Mouse (Mus musculus): ENCODE data around the gene Slc34a2.

Slc34a2 gene

DNA sequence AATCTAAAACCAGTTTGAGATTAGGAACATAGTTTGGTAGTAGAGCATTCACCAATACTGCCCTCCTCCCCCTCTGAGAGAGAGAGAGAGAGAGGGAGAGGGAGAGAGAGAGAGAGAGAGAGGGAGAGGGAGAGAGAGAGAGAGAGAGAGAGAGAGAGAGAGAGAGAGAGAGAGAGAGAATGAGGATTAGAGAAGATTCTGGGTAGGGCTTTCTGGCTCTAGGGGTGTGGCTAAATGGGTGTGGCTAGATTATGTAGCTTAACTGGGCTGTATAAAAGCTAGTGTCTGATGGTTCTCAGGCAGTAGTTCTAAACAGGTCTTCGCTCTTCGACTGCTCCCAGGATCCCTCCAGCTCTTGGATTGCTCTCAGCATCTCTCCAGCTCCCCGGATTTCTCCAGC is at the start of gene Slc34a2:
TSS of gene Slc34a2 (plus strand) at position 301 of the 400 bp plus-strand sequence.
- DNase-seq (ENCODE audit: low read depth, low spot score) = no peak

DNA sequence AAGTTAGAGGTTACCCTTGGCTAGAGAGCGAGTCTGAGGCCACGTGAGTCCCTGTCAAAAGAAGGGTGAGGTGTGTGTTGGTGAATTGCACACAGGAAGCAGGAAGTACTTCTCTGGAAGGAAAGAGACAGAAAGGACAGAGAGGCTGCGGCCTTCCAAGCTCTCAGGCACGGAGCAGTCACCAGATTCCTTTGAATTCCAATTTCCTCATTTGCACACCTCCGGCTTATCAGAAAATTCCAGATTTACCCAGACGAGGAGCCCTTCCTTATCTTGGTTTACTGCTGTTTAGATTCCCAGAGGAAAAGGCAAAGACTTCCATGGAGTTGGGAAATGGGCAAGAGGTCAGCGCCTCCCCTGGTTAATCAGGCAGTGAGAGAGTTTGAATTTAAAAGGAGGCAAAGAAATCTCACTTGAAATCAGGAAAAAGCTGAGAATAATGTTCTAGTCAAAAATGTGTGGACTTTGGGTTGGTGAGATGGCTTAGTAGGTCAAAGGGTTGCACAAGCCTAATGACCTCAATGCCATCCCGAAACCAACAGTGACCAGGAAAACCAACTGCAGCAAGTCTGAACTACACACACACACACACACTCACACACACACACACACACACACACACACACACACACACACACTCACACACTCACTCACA is 47.1 kb upstream of the Slc34a2 start:
- DNase-seq (ENCODE audit: low read depth, low spot score) = no peak

DNA sequence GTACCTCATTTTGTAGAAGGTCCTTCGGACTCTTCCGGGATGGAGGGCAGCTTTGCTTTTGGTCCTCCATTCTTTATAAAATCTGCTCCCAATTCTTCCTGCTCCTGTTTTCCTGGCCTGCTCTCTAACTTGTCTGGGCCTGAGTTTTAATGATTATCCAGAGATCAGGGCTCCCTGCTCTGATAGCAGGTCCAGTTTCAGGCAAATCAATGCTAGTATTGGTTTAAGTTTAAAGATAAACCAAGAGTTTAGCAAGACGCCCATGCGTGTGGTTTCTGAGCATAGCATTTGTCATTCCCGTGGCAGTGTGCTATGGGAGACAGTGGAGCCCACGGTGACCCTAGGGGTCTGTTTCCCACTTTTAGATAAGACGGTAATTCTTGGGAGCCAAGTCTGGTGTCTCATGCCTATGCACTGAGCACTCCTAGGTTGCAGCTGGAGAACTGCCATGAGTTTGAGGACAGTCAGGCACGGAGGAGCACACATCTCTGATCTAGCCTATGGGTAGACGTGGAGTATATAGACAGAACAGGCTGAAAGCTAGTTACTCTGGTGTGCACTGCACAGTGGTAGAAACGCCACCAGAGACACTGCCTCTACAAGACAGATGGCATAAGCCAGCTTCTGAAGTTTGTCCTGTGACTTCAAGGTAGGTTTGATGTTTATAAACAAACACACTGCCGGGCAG is 45.5 kb upstream of the Slc34a2 start:
- no peak for DNase-seq (ENCODE audit: low read depth, low spot score)

DNA sequence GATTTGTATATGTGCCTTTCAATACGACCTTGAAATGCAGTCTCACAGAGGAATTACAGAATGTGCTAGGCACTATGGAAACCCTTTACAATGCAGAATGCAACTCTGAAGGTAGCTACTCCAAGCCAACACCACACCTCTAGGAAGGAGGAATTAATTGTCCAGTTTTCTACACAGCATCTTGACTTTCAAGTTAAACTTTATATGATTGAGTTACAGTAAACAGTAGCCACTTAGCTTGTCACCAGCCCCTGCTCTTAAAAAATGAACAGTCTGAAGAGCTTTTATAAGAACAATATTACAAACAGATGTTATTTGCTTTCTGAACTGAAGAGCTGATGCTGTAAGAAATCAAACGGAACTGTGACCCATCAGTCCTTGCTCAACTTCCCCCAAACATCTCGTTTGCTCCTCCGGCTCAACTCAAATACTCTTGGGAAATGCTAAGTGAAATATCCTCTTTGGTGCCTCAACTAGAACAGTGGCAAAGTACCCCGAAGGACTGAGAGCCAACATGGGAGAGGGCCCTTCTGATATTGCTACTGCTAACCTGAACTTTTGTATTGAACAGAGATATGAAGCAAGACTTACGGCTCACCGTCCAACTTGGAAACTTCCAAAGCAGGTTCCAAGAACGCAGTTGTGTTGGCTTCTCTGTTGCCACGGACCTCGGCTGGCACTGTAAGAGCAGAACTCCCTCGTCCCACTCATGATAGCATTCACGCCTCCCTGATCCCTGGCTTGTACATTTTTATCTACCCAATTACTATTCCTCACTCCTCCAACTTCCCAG is 44.2 kb upstream of the Slc34a2 start:
- no peak for DNase-seq (ENCODE audit: low read depth, low spot score)

- no peak for DNase-seq (ENCODE audit: low read depth, low spot score)
These were observed 42.4 kb upstream of the Slc34a2 start for GRCm38 (mm10) chr5:52995461-52995860.

DNA sequence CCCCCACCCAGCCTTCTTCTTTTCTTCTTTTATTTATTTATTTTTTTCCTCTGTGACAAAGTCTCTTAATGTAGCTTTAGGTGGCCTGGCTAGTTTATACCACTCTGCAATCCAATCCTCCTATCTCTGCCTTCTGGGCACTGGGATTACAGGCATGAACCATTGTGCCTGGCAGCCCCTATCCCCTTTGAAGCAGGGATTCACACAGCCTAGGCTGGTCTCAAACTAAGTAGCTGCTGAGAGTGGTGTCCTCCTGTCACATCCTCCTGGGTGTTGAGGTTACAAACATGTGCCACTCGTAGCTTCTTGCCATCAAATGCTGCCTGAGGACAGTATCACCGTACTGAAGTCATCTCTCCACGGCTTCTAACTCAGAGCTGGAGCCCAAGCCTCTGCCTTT is 41.7 kb upstream of the Slc34a2 start:
- DNase-seq (ENCODE audit: low read depth, low spot score) = no peak

GRCm38 (mm10) chr5:52996601-52997000 is 41.3 kb upstream of the Slc34a2 start:
- DNase-seq (ENCODE audit: low read depth, low spot score) = no peak

DNA sequence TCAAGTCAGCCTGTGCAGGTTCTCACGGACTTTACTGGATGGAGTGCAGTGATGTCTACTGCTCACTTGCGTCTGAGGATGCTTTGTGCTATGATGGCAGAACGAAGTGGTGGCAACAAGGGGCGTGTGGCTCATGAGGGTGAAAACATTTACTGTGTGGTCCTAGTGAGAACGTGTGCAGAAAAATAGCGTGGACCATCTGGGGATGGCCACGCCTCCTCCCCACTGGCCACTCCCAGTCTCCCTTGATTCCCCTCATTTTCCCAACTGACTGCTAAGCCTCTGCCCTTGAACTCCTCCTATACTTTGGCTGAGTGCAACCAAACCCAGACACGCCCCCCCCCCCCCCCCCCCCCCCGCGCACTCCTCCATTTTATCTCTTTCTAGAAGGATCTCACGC is 40.8 kb upstream of the Slc34a2 start:
- DNase-seq (ENCODE audit: low read depth, low spot score) = no peak

DNA sequence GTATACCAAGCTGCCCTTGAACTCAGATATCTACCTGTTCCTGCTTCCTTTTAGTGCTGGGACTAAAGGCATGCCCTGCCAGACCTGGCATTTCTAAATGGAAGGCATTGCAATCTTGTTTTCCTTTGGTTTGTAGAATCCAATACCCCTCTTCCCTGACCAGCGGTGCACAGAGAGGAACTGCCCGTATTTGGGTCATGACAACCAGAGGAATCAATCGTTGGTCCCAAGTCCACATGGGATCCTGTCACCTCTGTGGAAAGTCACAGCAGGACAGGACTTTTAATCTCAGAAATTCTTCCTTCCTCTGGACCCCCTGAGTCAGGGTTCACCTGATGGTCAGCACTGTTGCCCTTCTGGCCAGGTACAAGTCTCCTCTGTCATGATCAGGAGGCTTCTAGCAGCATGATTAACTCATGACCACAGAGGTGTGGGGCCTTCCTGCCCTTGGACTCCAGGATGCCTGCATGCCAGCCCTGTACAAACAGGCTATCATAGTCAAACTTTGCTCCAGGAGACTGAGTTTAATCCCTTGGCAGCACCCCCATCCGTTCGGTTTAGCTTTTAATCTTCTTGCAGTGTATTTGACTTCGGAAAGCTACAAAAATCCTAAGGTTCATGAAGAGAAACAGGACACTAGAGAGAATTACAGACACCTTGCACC is 39.7 kb upstream of the Slc34a2 start:
- no peak for DNase-seq (ENCODE audit: low read depth, low spot score)

DNA sequence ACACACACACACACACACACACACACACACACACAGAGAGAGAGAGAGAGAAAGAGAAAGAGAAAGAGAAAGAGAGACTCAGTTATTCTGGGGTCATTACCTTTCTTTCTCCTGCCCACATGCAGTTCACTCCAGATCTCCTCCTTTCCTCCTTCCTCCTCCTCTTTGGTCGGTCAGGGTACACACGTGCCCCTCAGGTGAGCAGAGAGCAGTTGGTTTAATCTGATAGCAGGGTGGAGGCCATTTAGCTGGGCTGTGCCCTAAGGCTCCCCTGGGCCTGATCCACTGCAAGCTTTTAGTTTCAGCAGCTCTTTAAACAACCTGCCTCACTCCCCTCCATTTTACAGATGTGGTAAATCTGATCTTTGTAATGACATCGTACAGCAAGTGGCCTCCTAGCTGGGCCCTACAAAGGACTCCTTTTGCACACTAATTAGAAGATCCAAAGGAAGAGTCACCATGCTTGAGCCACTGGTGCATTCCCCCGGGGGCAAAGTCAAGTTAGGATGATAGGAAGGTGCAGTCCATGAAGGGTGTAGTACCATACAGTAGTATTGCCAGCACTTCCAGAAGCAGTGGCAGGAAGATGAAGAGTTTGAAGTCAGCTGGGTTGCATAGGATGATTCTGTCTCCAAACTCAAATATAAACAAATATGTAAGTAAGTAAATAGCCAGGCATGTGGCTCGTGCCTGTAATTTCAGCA is 37.6 kb upstream of the Slc34a2 start:
- no peak for DNase-seq (ENCODE audit: low read depth, low spot score)

DNA sequence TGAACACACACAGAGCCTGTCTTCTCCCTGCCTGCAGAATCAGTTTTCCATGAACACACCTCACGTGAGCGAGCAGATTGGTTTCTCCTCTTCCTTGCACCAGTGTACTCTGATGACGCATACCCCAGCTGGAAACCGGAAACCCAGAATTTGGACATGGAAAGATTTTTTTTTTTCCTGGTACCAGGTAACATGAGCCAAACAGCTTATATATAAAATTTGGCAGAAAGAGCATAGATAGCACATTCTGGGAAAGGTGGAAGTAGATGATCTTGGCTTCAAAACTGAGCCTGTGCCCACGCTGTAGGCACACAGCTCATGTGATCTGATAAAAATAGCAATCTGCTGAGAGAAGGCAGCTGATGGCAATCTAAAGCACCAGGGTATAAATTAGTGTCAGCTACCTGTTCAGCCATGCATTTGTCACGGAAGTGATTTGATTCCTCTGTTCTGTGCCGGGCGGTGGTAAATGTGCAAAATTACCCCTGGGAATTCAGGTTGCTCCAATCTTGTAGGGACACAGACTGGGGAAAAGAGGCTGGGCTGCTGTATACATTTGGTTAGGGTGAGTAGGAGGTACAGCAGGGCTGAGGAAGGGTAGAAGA is 35.2 kb upstream of the Slc34a2 start:
- no peak for DNase-seq (ENCODE audit: low read depth, low spot score)

DNA sequence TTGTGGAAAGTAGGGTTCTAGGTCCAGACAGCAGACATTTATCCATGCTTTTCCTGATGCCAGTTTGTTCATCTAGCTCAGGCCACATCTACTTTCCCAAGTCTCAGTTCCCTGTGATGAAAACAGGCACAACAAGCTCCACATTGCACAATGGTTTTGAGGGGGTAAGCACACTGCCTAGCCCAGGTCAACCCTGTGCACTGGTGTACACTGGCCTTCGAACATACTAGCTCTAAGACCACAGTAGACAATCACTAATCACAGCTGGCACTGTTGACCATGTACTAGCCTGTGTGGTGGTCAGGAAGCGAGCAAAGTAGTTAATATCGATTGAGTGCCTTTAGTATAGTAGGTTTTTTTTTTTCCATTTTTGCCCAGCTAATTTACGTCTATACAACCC is 34.4 kb upstream of the Slc34a2 start:
- no peak for DNase-seq (ENCODE audit: low read depth, low spot score)

- DNase-seq (ENCODE audit: low read depth, low spot score) = no peak
These were observed 33.9 kb upstream of the Slc34a2 start for GRCm38 (mm10) chr5:53003981-53004380.

GRCm38 (mm10) chr5:53009027-53009769 is 28.7 kb upstream of the Slc34a2 start:
- DNase-seq (ENCODE audit: low read depth, low spot score) = no peak

DNA sequence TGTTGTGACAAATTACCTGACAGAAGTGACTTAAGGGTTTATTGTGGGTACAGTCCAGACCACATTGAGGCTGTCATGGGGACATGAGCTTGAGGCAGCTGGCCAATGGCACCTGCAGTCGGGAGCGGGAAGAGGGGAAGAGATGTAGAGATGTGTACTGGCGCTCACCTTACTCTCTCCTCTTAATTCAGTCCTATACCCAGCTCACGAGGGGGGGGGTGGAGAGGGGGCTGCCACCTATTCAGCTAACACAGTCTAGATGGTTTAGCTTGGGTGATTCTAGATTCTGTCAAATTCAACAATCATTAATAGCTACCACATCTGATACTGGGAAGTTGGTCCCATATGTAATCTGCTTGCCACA is 28.1 kb upstream of the Slc34a2 start:
- DNase-seq (ENCODE audit: low read depth, low spot score) = no peak

DNA sequence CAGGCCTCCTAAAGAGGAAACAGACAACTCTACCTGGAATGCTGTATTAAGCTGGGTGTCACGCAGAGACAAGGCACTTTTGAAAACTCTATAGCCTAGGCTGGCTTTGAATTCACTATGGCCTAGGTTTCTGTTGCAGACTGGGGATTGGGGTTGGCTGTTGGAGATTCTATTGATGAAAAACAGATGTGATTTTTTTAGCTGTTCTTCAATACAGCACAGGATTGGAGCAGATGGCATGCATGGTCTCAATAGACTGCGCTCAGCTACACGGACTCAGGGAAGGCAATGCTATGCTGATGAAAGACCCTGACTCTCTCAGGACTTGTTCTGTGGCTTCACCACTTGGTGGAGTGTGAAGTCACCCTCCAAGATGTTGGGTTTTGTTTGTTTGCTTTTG is 26.6 kb upstream of the Slc34a2 start:
- no peak for DNase-seq (ENCODE audit: low read depth, low spot score)

DNA sequence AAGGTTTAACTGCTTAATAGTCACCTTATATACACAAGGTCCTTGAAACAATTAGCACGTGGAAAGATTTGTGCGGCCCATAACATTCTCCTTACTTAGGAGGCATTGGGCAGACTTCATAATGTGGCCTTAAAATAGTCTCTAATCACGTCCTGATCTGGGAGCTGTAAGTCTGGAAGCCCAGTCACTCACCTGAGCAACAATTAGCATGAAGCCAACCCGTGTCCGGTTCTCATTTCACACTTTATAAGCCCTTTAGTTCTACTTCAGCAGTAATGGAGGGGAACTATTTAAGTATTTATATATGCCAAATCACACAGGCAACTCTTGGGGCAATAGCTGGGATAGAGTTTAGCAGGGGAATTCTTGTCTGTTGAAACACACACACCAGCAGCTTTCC is 21.3 kb upstream of the Slc34a2 start:
- no peak for DNase-seq (ENCODE audit: low read depth, low spot score)

GRCm38 (mm10) chr5:53018316-53018715 is 19.6 kb upstream of the Slc34a2 start:
- DNase-seq (ENCODE audit: low read depth, low spot score) = no peak

GRCm38 (mm10) chr5:53023432-53023831 is 14.4 kb upstream of the Slc34a2 start:
- DNase-seq (ENCODE audit: low read depth, low spot score) = no peak

DNA sequence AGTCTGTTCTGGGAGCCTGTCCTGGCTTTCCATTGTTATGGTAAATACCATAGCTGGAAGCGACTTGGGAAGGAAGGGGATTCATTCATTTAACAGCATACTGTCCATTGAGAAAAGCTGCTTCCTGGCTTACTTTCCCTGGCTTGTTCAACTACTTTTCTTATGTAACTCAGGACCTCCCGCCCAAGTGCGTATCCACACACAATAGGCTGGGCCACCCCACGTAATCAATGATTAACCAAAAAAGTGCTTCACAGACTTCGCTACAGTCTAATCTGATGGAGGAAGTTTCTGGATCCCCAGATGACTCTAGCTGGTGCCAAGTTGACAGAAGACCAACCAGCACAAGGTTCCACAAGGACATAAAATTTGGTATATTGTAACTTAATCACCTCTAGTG is 14.0 kb upstream of the Slc34a2 start:
- no peak for DNase-seq (ENCODE audit: low read depth, low spot score)

Data from c-Kit-negative CD71-positive TER-119-positive erythroid progenitor cells, embryonic 14.5 days (primary cell).